Mouse (Mus musculus) olfactory bulb, adult 2 months (tissue): ENCODE measurements at regions not wholly inside any gene's neighbourhood (a gene's known extent, or its start where the extent isn't known, plus 50 kb on each side); places are given as distances from the start of the nearest gene placed in this dataset.

Experiments
- CTCF ChIP-seq: fragments of 200-500 bp; IDR thresholded peaks from 2 replicates; pipeline ENCODE4 v1.5.1; 2012; ENCODE audit warnings: low read depth, mild to moderate bottlenecking, low read length, moderate library complexity; ENCODE audit not compliant: insufficient read depth
- POLR2A ChIP-seq: fragments of 200-500 bp; IDR thresholded peaks from 2 replicates; pipeline ENCODE4 v1.6.1; 2012; ENCODE audit warnings: mild to moderate bottlenecking, low read depth, low read length, moderate library complexity; ENCODE audit not compliant: insufficient read depth

DNA sequence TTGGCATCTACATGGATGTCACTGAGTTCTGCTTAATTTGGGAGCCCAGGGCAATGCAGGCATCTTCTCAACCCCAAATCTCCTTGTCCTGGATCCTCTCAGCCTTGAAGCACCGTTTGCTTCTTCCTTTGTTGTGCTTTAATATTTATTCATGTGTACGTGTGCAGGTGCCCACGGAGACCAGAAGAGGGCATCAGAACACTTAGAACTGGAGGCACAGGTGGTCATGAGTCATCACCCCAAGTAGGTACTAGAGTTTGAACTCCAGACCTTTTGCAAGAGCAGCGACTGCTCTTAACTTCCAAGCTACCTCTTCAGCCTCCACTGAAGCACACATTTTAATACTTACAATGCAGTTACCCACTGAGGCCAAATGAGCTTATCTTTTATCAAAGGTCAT lies 403.0 kb upstream of the Slc35b3 start:
- TF ChIP-seq CTCF (no peak), POLR2A (no peak)
